Mouse (Mus musculus) heart, embryonic 16.5 days (tissue): ENCODE measurements at regions not wholly inside any gene's neighbourhood (a gene's known extent, or its start where the extent isn't known, plus 50 kb on each side); places are given as distances from the start of the nearest gene placed in this dataset.

Experiments used
- ATAC-seq: fragments of 200-750 bp; cut with Nextera tagmentation; replicated peaks from 2 replicates; pipeline ENCODE4 v1.8.0; 2017; ENCODE audit warnings: moderate number of reproducible peaks; ENCODE audit not compliant: insufficient read depth, low FRiP score; ENCODE audit errors: extremely low read depth
- H3K27ac ChIP-seq: fragments of 300-500 bp; sonication (generic); 2 replicates; pipeline ENCODE4 v1.5.1; 2014; ENCODE audit warnings: mild to moderate bottlenecking, low read length, control low read depth, moderate library complexity
- H3K27me3 ChIP-seq: fragments of 300-500 bp; sonication (generic); 2 replicates; pipeline ENCODE4 v1.6.1; 2014; ENCODE audit warnings: low read length, mixed read lengths; ENCODE audit not compliant: control insufficient read depth, insufficient read depth
- H3K36me3 ChIP-seq: fragments of 300-500 bp; sonication (generic); 2 replicates; pipeline ENCODE4 v1.6.1; 2014; ENCODE audit not compliant: control insufficient read depth, insufficient read depth
- H3K4me1 ChIP-seq: fragments of 300-500 bp; sonication (generic); 2 replicates; pipeline ENCODE4 v1.6.1; 2014; ENCODE audit warnings: low read length, mixed read lengths; ENCODE audit not compliant: control insufficient read depth, insufficient read depth
- H3K4me2 ChIP-seq: fragments of 300-500 bp; sonication (generic); 2 replicates; pipeline ENCODE4 v1.6.1; 2014; ENCODE audit warnings: low read depth, mild to moderate bottlenecking, control low read depth, low read length
- H3K4me3 ChIP-seq: fragments of 300-500 bp; sonication (generic); 2 replicates; pipeline ENCODE4 v1.5.1; 2014; ENCODE audit warnings: mild to moderate bottlenecking, control low read depth, low read length
- H3K9ac ChIP-seq: fragments of 300-500 bp; sonication (generic); 2 replicates; pipeline ENCODE4 v1.6.1; 2014; ENCODE audit warnings: low read length, control low read depth
- H3K9me3 ChIP-seq: fragments of 300-500 bp; sonication (generic); replicated peaks from 2 replicates; pipeline ENCODE4 v1.6.1; 2016; ENCODE audit warnings: low read length; ENCODE audit not compliant: control insufficient read depth
- WGBS: fragments of 180-500 bp; shearing (Covaris S2); extraction: QIAGEN DNeasy Blood & Tissue Kit; methylation state at CpG from one replicate; pipeline ENCODE4 v1.1.7; 2014; 5-methylcytosine and 5-hydroxymethylcytosine counted together

DNA sequence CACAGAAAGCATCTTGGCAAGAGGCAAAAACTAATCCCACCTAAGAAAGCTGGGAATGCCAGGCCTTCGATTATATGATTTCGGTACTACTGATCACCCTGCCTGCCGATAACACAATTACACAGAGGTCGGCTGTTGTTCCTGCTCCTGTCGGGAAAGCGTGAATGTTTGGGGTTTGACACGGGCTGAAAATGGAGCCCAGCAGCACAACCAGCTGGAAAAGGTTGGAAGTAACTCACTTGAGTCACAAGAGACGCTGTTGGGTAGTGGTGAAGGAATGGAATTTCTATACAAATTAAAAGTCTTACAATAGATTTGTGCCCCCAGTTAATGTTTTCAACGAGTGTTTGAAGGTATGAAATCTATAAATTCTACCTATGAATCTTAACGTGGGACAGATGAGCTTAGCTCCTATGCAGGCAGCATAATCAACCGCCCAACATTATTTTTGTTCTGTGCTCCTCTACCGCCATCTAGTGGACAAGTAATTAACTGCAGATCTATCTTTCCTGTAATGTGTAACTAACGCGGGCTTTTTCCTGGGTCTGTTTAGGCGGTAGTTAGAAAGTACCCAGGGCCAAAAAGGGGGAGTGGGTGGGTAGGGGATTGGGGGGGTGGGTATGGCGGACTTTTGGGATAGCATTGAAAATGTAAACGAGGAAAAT is 178.9 kb upstream of the Zpld1 start:
- H3K9me3 ChIP-seq, result no peaks in the 10 kb centered on the region
- peak overlapping the region; percentile 14; the same call in 1 of the 2 replicates for H3K4me2 ChIP-seq
- no peaks in the 10 kb centered on the region for H3K4me1 ChIP-seq
- 26% methylated on average over 17 of the region's 17 CpGs for WGBS
- H3K36me3 ChIP-seq, result no peaks in the 10 kb centered on the region
- H3K27me3 ChIP-seq, result no peaks in the 10 kb centered on the region
- H3K4me3 ChIP-seq, result no peak overlapping the region
- ATAC-seq, result no peak
- H3K9ac ChIP-seq, result no peak overlapping the region
- H3K27ac ChIP-seq, result no peak overlapping the region

- no peaks in the 10 kb centered on the region for H3K27me3 ChIP-seq
- no peak overlapping the region for H3K4me2 ChIP-seq
- H3K9me3 ChIP-seq, result no peaks in the 10 kb centered on the region
- H3K4me3 ChIP-seq, result no peak overlapping the region
- WGBS, result 72% methylated on average over 7 of the region's 7 CpGs
- ATAC-seq, result no peak
- H3K27ac ChIP-seq, result no peak overlapping the region
- H3K36me3 ChIP-seq, result no peaks in the 10 kb centered on the region
- no peak overlapping the region for H3K9ac ChIP-seq
- no peaks in the 10 kb centered on the region for H3K4me1 ChIP-seq
Measured at GRCm38 (mm10) chr16:55474950-55475525, 177.3 kb upstream of the Zpld1 start.

GRCm38 (mm10) chr16:55471396-55471795 is 173.6 kb upstream of the Zpld1 start:
- Histone ChIP-seq H3K27ac (no peak overlapping the region), H3K4me1 (no peaks in the 10 kb centered on the region), H3K36me3 (no peaks in the 10 kb centered on the region), H3K9me3 (no peaks in the 10 kb centered on the region), H3K9ac (no peak overlapping the region), H3K27me3 (no peaks in the 10 kb centered on the region), H3K4me2 (no peak overlapping the region), H3K4me3 (no peak overlapping the region)
- WGBS, result 67% methylated on average over 4 of the region's 4 CpGs
- ATAC-seq, result no peak

- no peak overlapping the region for H3K4me2 ChIP-seq
- WGBS, result 66% methylated on average over 13 of the region's 13 CpGs
- no peak for ATAC-seq
- H3K9me3 ChIP-seq, result no peaks in the 10 kb centered on the region
- H3K27ac ChIP-seq, result no peak overlapping the region
- H3K4me1 ChIP-seq, result no peaks in the 10 kb centered on the region
- no peak overlapping the region for H3K4me3 ChIP-seq
- no peaks in the 10 kb centered on the region for H3K36me3 ChIP-seq
- H3K9ac ChIP-seq, result no peak overlapping the region
- no peaks in the 10 kb centered on the region for H3K27me3 ChIP-seq
Measured at GRCm38 (mm10) chr16:55470721-55471120, 172.9 kb upstream of the Zpld1 start.

GRCm38 (mm10) chr16:55469703-55470102 is 171.9 kb upstream of the Zpld1 start:
- no peak overlapping the region for H3K27ac ChIP-seq
- 59% methylated on average over 3 of the region's 3 CpGs for WGBS

GRCm38 (mm10) chr16:55468833-55469458 is 171.2 kb upstream of the Zpld1 start:
- H3K27me3 ChIP-seq, result no peaks in the 10 kb centered on the region
- H3K4me3 ChIP-seq, result no peak overlapping the region
- H3K27ac ChIP-seq, result no peak overlapping the region
- no peaks in the 10 kb centered on the region for H3K9me3 ChIP-seq
- 42% methylated on average over 9 of the region's 9 CpGs for WGBS
- H3K36me3 ChIP-seq, result no peaks in the 10 kb centered on the region
- ATAC-seq, result peak; percentile 72
- no peak overlapping the region for H3K9ac ChIP-seq
- no peaks in the 10 kb centered on the region for H3K4me1 ChIP-seq
- no peak overlapping the region for H3K4me2 ChIP-seq

More at GRCm38 (mm10) chr16:55469703-55470102, 171.9 kb upstream of the Zpld1 start:
- no peak overlapping the region for H3K4me2 ChIP-seq
- H3K4me1 ChIP-seq, result no peaks in the 10 kb centered on the region
- H3K9me3 ChIP-seq, result no peaks in the 10 kb centered on the region
- no peak for ATAC-seq
- no peaks in the 10 kb centered on the region for H3K36me3 ChIP-seq
- H3K9ac ChIP-seq, result no peak overlapping the region
- H3K27me3 ChIP-seq, result no peaks in the 10 kb centered on the region
- no peak overlapping the region for H3K4me3 ChIP-seq

- H3K9me3 ChIP-seq, result no peaks in the 10 kb centered on the region
- no peaks in the 10 kb centered on the region for H3K4me1 ChIP-seq
- H3K4me3 ChIP-seq, result no peak overlapping the region
- H3K4me2 ChIP-seq, result no peak overlapping the region
- H3K27me3 ChIP-seq, result no peaks in the 10 kb centered on the region
- no peak overlapping the region for H3K9ac ChIP-seq
- no peak for ATAC-seq
- no peak overlapping the region for H3K27ac ChIP-seq
- no peaks in the 10 kb centered on the region for H3K36me3 ChIP-seq
Measured at GRCm38 (mm10) chr16:55460519-55460918, 162.7 kb upstream of the Zpld1 start.

DNA sequence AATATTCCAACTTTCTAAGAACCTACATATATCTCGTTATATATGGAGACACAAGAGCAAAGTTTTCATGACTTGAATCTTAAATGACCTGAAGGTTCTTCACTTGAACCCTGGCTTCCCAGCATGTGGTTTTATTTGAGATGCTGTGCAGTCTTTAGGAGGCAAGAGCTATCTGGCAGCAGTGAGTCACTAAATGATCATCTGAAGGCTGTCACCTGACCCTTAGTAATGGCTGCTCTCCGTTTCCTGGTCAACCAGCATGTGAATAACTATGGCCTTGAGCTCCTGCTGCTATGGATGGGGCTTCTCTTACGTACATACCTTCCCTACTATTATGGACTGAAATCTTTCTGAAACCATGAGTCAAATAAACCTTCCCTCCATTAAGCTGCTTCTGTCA is 149.8 kb upstream of the Zpld1 start:
- Histone ChIP-seq H3K9ac (no peak overlapping the region), H3K9me3 (no peaks in the 10 kb centered on the region), H3K4me3 (no peak overlapping the region), H3K4me2 (no peak overlapping the region), H3K27ac (no peak overlapping the region), H3K36me3 (no peaks in the 10 kb centered on the region), H3K27me3 (no peaks in the 10 kb centered on the region), H3K4me1 (no peaks in the 10 kb centered on the region)
- no peak for ATAC-seq
- 79% methylated on average over 3 of the region's 3 CpGs for WGBS

DNA sequence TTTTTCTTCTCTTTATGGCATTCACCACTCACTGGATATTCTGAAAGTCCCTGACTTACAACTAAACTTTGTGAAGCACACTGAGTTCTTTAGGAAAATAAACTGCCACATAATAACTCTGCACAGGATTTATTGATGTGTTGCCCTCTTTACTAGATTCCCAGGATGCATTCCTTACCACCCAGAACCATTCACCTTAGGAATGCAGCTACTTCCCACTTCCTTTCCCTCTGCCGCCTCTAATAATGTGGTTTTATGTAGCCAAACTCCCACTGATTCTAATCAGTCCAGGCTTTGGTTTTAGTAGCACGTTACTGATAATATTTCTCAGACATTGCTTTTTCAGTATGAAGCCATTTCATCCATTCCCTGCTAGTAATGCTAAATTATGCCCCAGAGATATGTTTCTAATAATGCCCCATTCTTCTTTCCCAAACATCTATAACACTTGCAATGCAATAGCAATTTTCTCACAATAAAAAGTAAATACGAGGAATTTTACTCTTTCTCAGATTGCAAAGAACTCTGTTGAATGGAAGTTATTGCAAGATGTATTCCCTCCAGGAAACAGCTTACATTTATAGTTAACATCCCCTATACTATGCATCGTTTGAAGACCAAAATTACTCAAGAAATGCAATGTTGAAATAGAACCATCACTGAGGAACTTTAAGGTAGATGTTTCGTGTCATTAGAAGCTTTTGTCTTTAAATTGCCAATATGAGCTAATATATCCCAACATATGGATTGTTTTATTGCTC is 145.2 kb upstream of the Zpld1 start:
- H3K27ac ChIP-seq, result no peak overlapping the region
- H3K4me1 ChIP-seq, result no peaks in the 10 kb centered on the region
- no peaks in the 10 kb centered on the region for H3K9me3 ChIP-seq
- H3K4me3 ChIP-seq, result no peak overlapping the region
- H3K4me2 ChIP-seq, result no peak overlapping the region
- H3K27me3 ChIP-seq, result no peaks in the 10 kb centered on the region
- no peak overlapping the region for H3K9ac ChIP-seq
- no peaks in the 10 kb centered on the region for H3K36me3 ChIP-seq
- no peak for ATAC-seq
- 61% methylated on average over 5 of the region's 5 CpGs for WGBS
